Comparison of ENCODE assay signal across 8 mouse cellular contexts in genomic region chr9:119631899-119632533, GRCm38 (mm10). TPM values are rescaled to one million over a fixed set of nuclear protein-coding genes. Genes with fewer than 3 reads are reported as not detected.
DNase-seq lines count a peak whose midpoint lies in the region; ATAC-seq and TF ChIP-seq lines count a peak whose summit lies in the region.
"Had no signal": no experiment of that assay in that cellular context is flagged by ENCODE, and none has a peak within 500 bp of the region (broad histone marks: within the 10 kb centered on the region; RNA-seq: fewer than 3 reads in every experiment).

No protein-coding gene starts in this region.

- no peak overlapping the region for H3K9ac ChIP-seq in embryonic facial prominence, embryonic 14.5 days (ENCODE audit: low read depth, low read length)
- H3K9ac ChIP-seq in hindbrain, embryonic 11.5 days (ENCODE audit: low read depth, low read length) = no peak overlapping the region
- H3K9ac ChIP-seq: liver, embryonic 13.5 days had no signal

- peaks cover 14% of the 10 kb centered on the region for H3K4me1 ChIP-seq in embryonic facial prominence, embryonic 14.5 days (ENCODE audit: control insufficient read depth, insufficient read depth, low read length)
- H3K4me1 ChIP-seq in hindbrain, embryonic 11.5 days (replicated peaks; ENCODE audit: control insufficient read depth, insufficient read depth, low read length) = no peaks in the 10 kb centered on the region; the same call in 1 of the 2 replicates
- no peaks in the 10 kb centered on the region for H3K4me1 ChIP-seq in thymus, adult 2 months (replicated peaks; ENCODE audit: control insufficient read depth, insufficient read depth, low read length)
- H3K4me1 ChIP-seq: liver, embryonic 13.5 days had no signal

- no peak overlapping the region for H3K4me3 ChIP-seq in embryonic facial prominence, embryonic 14.5 days (ENCODE audit: low read depth, low read length)
- H3K4me3 ChIP-seq in hindbrain, embryonic 11.5 days (ENCODE audit: low read depth, low read length) = no peak overlapping the region
- no peak overlapping the region for H3K4me3 ChIP-seq in thymus, adult 2 months (ENCODE audit: control insufficient read depth, insufficient read depth, low read length)
- H3K4me3 ChIP-seq: liver, embryonic 13.5 days had no signal

- H3K27me3 ChIP-seq in embryonic facial prominence, embryonic 14.5 days (replicated peaks; ENCODE audit: control insufficient read depth, insufficient read depth, low read length) = 0 out of 2 replicates have a peak, but pooled peaks cover 3% of the 10 kb centered on the region
- no peaks in the 10 kb centered on the region for H3K27me3 ChIP-seq in hindbrain, embryonic 11.5 days (ENCODE audit: control insufficient read depth, insufficient read depth, low read length)
- no peaks in the 10 kb centered on the region for H3K27me3 ChIP-seq in thymus, adult 2 months (ENCODE audit: control insufficient read depth, insufficient read depth, low read length)

- no peaks in the 10 kb centered on the region for H3K36me3 ChIP-seq in embryonic facial prominence, embryonic 14.5 days (ENCODE audit: control insufficient read depth, insufficient read depth, low read length)
- no peaks in the 10 kb centered on the region for H3K36me3 ChIP-seq in hindbrain, embryonic 11.5 days (ENCODE audit: control insufficient read depth, insufficient read depth, low read length)
- H3K36me3 ChIP-seq in thymus, adult 2 months (ENCODE audit: control insufficient read depth, insufficient read depth, low read length) = no peaks in the 10 kb centered on the region
- H3K36me3 ChIP-seq: liver, embryonic 13.5 days had no signal

- H3K4me2 ChIP-seq in embryonic facial prominence, embryonic 14.5 days (ENCODE audit: low read depth, low read length) = no peak overlapping the region
- no peak overlapping the region for H3K4me2 ChIP-seq in hindbrain, embryonic 11.5 days (replicated peaks; ENCODE audit: low read depth, low read length)
- H3K4me2 ChIP-seq: liver, embryonic 13.5 days had no signal

- TF ChIP-seq POLR2A in thymus, adult 2 months (IDR thresholded peaks at IDR 0.05; ENCODE audit: control insufficient read depth, extremely low read depth, insufficient read depth, low read length, poor library complexity) = no peak

- DNase-seq in 3T3-L1 (ENCODE audit: low read depth, low spot score) (peak; percentile 86), MN1 (ENCODE audit: low spot score) (peak; percentile 17)
- DNase-seq in embryonic facial prominence, embryonic 14.5 days (ENCODE audit: low spot score) = peak; percentile 69
- no peak for DNase-seq in hindbrain, embryonic 11.5 days (ENCODE audit: low spot score)
- DNase-seq in layer of hippocampus, adult 11-12 months (ENCODE audit: low spot score) = no peak
- no peak for DNase-seq in thymus, adult 2 months
- DNase-seq: liver, embryonic 13.5 days had no signal

- H3K27ac ChIP-seq in embryonic facial prominence, embryonic 14.5 days (replicated peaks; ENCODE audit: low read depth, low read length) = no peak overlapping the region
- H3K27ac ChIP-seq in hindbrain, embryonic 11.5 days (ENCODE audit: low read depth, low read length) = no peak overlapping the region
- no peak overlapping the region for H3K27ac ChIP-seq in thymus, adult 2 months (ENCODE audit: control insufficient read depth, insufficient read depth, low read length)
- H3K27ac ChIP-seq: liver, embryonic 13.5 days had no signal

- no peak for TF ChIP-seq CTCF in thymus, adult 2 months (IDR thresholded peaks at IDR 0.05; ENCODE audit: borderline replicate concordance, control insufficient read depth, extremely low read depth, insufficient read depth, low read length, poor library complexity)

- H3K9me3 ChIP-seq in embryonic facial prominence, embryonic 14.5 days (ENCODE audit: control insufficient read depth, low read length) = no peaks in the 10 kb centered on the region
- H3K9me3 ChIP-seq in hindbrain, embryonic 11.5 days (ENCODE audit: control insufficient read depth, low read length) = no peaks in the 10 kb centered on the region
- H3K9me3 ChIP-seq: liver, embryonic 13.5 days had no signal

- 25% methylated on average over 15 of the region's 15 CpGs for WGBS in embryonic facial prominence, embryonic 14.5 days
- 49% methylated on average over 15 of the region's 15 CpGs for WGBS in hindbrain, embryonic 11.5 days
- WGBS in thymus, adult 2 months = 71% methylated on average over 15 of the region's 15 CpGs

- ATAC-seq in embryonic facial prominence, embryonic 14.5 days (ENCODE audit: low read depth) = peak; percentile 23; the same call in 1 of the 2 replicates
- ATAC-seq in hindbrain, embryonic 11.5 days (ENCODE audit: low FRiP score) = peak; percentile 69
- ATAC-seq in megakaryocyte-erythroid progenitor cell, adult 5-6 weeks (replicated peaks; ENCODE audit: low FRiP score, low TSS enrichment, poor library complexity, severe bottlenecking) = peak; percentile 75

RNA-seq across cellular contexts. Expression of gene Scn5a, which starts 53.2 kb away (rescaled TPM):
- 0.51 and 0.67 TPM in 2 replicates for polyA plus RNA-seq in embryonic facial prominence, embryonic 14.5 days (2014; fragmentation: Nextera tagmentation; extraction: Ambion mirVana)
- 0.22 and 0.36 TPM in 2 replicates for polyA plus RNA-seq in hindbrain, embryonic 11.5 days (2014; fragmentation: Nextera tagmentation; extraction: Ambion mirVana)
- total RNA-seq in megakaryocyte-erythroid progenitor cell, adult 5-6 weeks (2014; fragmentation: Nextera tagmentation) = not detected in 2 replicates
- not detected in 2 replicates for total RNA-seq in megakaryocyte-erythroid progenitor cell, adult 5-6 weeks (2017)
- 4.0 and 6.4 TPM in 2 replicates for polyA plus RNA-seq in thymus, adult 2 months (2012; rRNA removed)

Comparison
In these comparisons a context has a peak if more than half of its experiments do, and no peak if none do; other contexts are left out.
1. DNase-seq: peak in 3T3-L1 (single experiment), MN1 (single experiment) and embryonic facial prominence, embryonic 14.5 days (single experiment); none in hindbrain, embryonic 11.5 days (single experiment), layer of hippocampus, adult 11-12 months (single experiment) and thymus, adult 2 months (single experiment).
2. ATAC-seq: peak in every context shown above with its lines; median percentile 75 in megakaryocyte-erythroid progenitor cell, adult 5-6 weeks; 69 in hindbrain, embryonic 11.5 days; 23 in embryonic facial prominence, embryonic 14.5 days.